Mouse (Mus musculus): Measurements from ENCODE around the gene 4933403O08Rik. TPM values are rescaled to one million over a fixed set of nuclear protein-coding genes. Genes with fewer than 3 reads are reported as not detected.

4933403O08Rik gene
- total RNA-seq (2021), result 1.9 and 2.9 TPM in 2 replicates
- long read RNA-seq, result 0 reads

DNA sequence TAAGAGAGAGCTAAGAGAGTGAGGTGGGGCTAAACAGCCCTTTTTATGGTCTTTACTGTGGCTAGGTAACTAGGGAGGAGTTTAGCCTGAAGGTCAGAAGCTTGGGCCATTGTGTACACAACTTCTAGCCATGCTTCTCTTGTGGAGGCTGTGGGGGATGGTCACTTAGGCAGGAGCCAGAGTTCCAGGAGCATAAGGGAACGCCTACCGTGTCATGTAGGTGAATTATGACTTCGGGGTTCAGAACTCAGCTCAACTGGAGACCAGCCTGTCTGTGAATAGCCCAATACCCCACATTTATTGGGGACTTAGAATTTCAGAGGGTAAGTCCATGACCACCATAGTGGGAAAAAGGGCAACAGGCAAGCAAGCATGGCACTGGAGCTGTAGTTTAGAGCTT lies at the start of gene 4933403O08Rik:
Gene 4933403O08Rik, plus strand, starts transcription at position 301 of the 400 bp plus-strand sequence.
- DNase-seq, result no peak

DNA sequence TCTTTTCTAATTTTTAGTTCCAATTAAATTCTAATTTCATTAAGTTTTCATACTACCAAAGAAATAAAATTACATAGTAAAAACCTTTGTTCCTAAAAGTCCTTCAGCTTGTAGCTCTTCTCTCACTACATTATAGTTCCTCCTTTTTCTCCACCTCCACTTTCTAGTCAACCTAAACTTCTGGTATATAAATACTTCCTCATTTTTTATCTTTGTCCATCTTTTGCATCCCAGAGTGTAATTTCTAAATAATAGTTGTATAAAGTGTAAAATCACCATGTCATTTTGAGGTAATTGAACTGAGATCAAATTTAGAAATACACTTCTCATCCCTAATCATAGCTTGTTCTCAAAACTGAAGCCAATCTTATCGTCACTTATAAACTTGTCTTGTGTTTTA lies 4.1 kb downstream of the 4933403O08Rik start:
- no peak for DNase-seq

DNA sequence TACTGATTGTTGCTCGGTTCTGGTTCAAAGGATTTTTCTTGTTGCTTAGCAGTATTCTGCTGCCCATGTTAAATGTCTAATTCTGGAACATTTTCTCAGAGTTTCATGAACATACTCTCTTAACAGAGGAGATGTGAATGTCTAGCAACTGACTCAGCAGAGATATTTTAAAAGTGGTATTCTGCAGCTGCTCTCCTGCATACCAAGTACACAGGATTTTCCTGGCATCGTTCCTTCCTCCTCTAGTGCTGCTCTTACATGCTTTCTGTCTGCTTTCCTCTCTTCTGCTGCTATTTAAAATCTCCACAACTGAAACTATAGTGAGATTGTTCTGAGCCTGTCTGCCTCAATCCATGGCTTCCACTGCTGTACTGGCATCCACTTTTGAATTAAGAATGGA lies 16.7 kb downstream of the 4933403O08Rik start:
- no peak for DNase-seq

DNA sequence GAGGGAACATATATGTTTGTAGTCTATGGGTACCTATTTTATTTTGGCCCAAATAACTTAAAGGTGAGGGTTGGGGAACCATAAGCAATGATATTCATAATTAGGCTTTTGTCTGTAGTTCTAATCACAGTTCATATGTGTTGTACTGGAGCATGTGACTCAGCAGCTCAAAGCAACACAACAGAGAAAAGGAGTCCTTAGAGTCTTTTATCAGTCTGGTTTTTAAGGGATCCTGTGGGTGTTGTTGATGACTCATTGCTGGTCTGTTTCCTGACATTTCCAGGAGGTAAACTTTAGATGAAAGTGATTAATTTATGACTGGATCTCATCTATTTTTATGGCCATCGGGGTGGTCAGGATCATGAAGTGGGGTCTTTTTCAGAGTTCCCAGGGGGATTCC lies 34.7 kb downstream of the 4933403O08Rik start:
- no peak for DNase-seq

Other genes starting within 250 kb of the 4933403O08Rik start
- 1.6 and 1.9 TPM in 2 replicates for gene Tex16, start 228.0 kb upstream of the 4933403O08Rik start, total RNA-seq (2021)
- 38.1 and 48.1 TPM in 2 replicates for gene Apool, start 72.3 kb downstream of the 4933403O08Rik start, total RNA-seq (2021)
- not detected in 2 replicates for gene Satl1, start 167.7 kb downstream of the 4933403O08Rik start, total RNA-seq (2021)

Measured in adrenal gland, postnatal 25 days (tissue).